Mouse (Mus musculus) urinary bladder, postnatal 4 days (tissue): ENCODE results near the gene Pdcd6.

Experiments used
- DNase-seq, 2 experiments: peaks; one replicate each; pipeline ENCODE4 v3.0.0; 2021 to 2022; ENCODE audit warnings: low spot score in 2 of 2

Pdcd6 gene

DNA sequence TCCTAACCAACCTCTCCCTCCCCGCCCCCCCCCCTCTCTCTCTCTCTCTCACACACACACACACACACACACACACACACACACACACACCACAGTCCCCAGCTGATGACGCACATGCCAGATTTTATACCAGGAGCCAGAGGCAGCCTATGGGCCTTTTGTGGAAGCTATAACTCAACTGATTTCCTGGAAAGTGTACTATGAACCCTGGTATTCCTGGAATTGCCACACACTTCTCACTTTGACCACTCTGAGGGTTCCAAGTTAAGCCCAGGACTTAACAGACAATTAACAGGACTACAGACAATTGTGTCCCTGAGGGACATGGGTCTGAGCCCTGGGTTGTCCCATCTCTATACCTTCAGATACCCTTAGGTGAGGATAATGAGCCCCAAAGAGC, 35.1 kb downstream of the Pdcd6 start:
- no peak for DNase-seq

DNA sequence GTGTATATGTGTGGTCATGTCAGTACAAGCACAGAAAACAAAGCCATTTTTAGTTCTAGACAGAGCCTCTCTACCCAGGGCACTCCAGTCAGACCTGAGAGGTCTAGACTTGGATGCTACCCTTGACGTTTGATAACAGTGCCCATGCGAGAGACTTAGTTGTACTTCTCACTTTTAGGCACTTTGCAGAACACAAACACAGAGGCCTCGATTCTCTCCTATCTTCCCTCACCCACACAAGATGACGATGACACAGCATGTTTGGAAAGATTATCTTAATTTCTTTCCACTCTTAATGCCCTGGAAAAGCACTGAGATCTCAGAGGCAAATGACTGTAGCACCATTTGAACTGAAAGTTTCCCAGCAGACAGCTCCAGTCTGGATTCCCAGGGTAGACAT, 41.7 kb downstream of the Pdcd6 start:
- DNase-seq, result peak in 1 of 2 experiments; percentile 40

DNA sequence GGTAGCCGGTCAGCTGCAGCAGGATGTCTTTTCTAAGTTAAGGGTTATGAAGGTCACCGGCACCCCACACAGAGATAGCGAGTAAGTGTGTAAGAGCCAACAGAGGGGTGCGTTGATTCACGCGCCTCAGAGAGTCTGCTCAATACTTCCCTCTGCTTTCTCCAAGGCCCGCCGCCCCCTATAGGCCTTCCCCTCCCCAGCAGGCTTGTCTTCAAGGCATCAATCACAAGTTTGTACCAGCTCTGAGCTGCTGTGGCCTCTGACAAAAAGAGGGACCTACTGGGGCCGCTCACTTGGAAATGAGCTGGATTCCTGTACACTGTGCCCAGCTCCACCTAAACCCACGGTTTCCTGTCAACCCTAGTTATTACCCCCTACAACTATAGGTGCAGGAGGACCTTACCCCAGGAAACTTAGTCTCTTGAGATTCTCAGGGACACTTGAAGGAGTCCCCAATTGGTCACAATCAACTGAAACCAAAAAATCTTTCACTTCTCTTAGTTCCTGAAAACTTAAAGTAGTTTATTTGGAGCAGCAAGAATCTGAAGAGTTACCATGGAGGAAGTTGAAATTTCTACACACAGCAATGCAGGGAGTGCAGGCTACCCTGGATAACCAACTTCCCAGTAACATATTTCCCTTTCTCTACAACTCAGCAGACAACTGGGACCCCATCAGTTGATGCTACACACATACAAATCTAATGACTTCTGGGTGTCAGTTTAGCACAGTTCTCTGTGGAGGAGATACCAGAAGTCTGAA, 57.0 kb downstream of the Pdcd6 start:
- peak; percentile 25 to 63 for DNase-seq

DNA sequence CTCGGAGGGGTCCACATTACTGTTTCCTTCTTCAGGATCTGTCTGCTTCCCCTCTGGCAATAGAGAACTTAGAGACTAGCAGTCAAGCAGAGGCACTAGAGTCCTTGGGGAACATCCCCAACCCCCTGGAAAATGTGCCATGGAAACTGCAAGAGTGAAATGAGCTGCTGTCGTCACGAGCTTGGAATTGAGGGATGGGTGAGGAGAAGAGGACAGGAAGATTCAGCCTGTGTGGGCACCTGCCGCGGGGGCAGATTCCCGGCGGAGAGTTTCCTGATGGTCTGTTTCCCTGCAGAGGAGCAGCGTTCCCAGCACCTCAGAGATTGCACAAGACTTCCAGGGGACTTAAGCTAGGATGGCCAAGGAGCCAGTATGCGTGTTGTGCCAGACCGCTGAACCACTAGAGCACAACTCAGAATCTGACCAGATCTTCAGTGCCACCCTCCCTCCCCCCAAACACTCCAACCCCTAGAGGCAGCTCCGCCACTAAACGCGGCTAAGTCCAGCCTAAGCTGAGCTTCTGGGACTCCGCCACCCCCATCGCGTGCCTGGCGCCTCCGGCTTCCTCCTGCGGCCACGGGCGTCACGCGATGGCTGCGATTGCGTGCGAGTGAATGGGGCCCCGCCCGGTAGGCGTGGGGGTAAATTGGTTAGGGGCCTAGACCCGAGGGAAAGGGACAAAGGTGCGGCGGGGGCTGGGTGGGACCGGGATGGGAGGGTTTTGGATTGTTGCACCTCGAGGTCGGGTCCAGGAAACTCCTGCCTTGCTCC, 57.7 kb downstream of the Pdcd6 start:
- DNase-seq, result peak; percentile 69 to 79
